8 mouse cellular contexts compared by ENCODE assay signal in genomic region chr19:6869355-6869754, GRCm38 (mm10). TPM values are rescaled to one million over a fixed set of nuclear protein-coding genes. Genes with fewer than 3 reads are reported as not detected.
DNase-seq lines count a peak whose midpoint lies in the region; ATAC-seq lines count a peak whose summit lies in the region.

No protein-coding gene starts in this region.

- no peak overlapping the region; the same call in 1 of the 2 replicates for H3K9ac ChIP-seq in embryonic facial prominence, embryonic 14.5 days (ENCODE audit: low read depth, low read length)
- 0 out of 2 replicates have a peak overlapping the region, but pooled peaks have one; percentile 16 for H3K9ac ChIP-seq in lung, embryonic 15.5 days

- peak overlapping the region; percentile 10; the same call in 1 of the 2 replicates for H3K4me3 ChIP-seq in embryonic facial prominence, embryonic 14.5 days (ENCODE audit: low read depth, low read length)
- H3K4me3 ChIP-seq in lung, embryonic 15.5 days: peak overlapping the region; percentile 19

- H3K27me3 ChIP-seq in embryonic facial prominence, embryonic 14.5 days (replicated peaks; ENCODE audit: control insufficient read depth, insufficient read depth, low read length): no peaks in the 10 kb centered on the region
- H3K27me3 ChIP-seq in lung, embryonic 15.5 days: no peaks in the 10 kb centered on the region
- H3K27me3 ChIP-seq in splenic B cell, adult 2 months (ENCODE audit: control insufficient read depth, insufficient read depth, low read length, poor library complexity, severe bottlenecking): no peaks in the 10 kb centered on the region

- 3% methylated on average over 5 of the region's 5 CpGs for WGBS in embryonic facial prominence, embryonic 14.5 days
- WGBS in lung, embryonic 15.5 days: 1% methylated on average over 5 of the region's 5 CpGs

- peak overlapping the region; percentile 40 for H3K4me2 ChIP-seq in embryonic facial prominence, embryonic 14.5 days (ENCODE audit: low read depth, low read length)
- H3K4me2 ChIP-seq in lung, embryonic 15.5 days: peak overlapping the region; percentile 50

- DNase-seq in urinary bladder, adult 18-20 months (ENCODE audit: low spot score in 2 of 2): peak; percentile 35 to 47
- DNase-seq in urinary bladder, postnatal 10 days (ENCODE audit: low spot score): no peak
- peak; percentile 53 for DNase-seq in embryonic facial prominence, embryonic 14.5 days (ENCODE audit: low spot score)
- peak; percentile 67 for DNase-seq in kidney, adult 18-20 months
- peak; percentile 59 for DNase-seq in splenic B cell, adult 2 months (ENCODE audit: low read depth, low spot score)
- DNase-seq in left cerebral cortex, adult 8-10 months (ENCODE audit: low spot score in 2 of 2): no peak

- no peaks in the 10 kb centered on the region for H3K36me3 ChIP-seq in embryonic facial prominence, embryonic 14.5 days (ENCODE audit: control insufficient read depth, insufficient read depth, low read length)
- no peaks in the 10 kb centered on the region for H3K36me3 ChIP-seq in lung, embryonic 15.5 days
- no peaks in the 10 kb centered on the region for H3K36me3 ChIP-seq in splenic B cell, adult 2 months (ENCODE audit: control insufficient read depth, insufficient read depth, low read length, poor library complexity, severe bottlenecking)

- 0 out of 2 replicates have a peak, but pooled peaks cover 4% of the 10 kb centered on the region for H3K4me1 ChIP-seq in embryonic facial prominence, embryonic 14.5 days (ENCODE audit: control insufficient read depth, insufficient read depth, low read length)
- peaks cover 4% of the 10 kb centered on the region; the same call in 1 of the 2 replicates for H3K4me1 ChIP-seq in lung, embryonic 15.5 days

- no peaks in the 10 kb centered on the region for H3K9me3 ChIP-seq in embryonic facial prominence, embryonic 14.5 days (ENCODE audit: control insufficient read depth, low read length)
- no peaks in the 10 kb centered on the region for H3K9me3 ChIP-seq in lung, embryonic 15.5 days

- H3K27ac ChIP-seq in embryonic facial prominence, embryonic 14.5 days (replicated peaks; ENCODE audit: low read depth, low read length): no peak overlapping the region
- peak overlapping the region; percentile 41 for H3K27ac ChIP-seq in lung, embryonic 15.5 days

- ATAC-seq in embryonic facial prominence, embryonic 14.5 days (ENCODE audit: low read depth): no peak
- peak; percentile 70; the same call in 1 of the 2 replicates for ATAC-seq in lung, embryonic 15.5 days (ENCODE audit: borderline replicate concordance, extremely low read depth, low FRiP score, low TSS enrichment)
- no peak for ATAC-seq in cerebellum, adult (ENCODE audit: insufficient number of reproducible peaks, low FRiP score, low TSS enrichment)

RNA-seq across cellular contexts. Expression of gene Ccdc88b, which starts 11.3 kb away (rescaled TPM):
- polyA plus RNA-seq in embryonic facial prominence, embryonic 14.5 days (2014; fragmentation: Nextera tagmentation; extraction: Ambion mirVana): 1.2 and 1.3 TPM in 2 replicates
- 1.3 and 1.7 TPM in 2 replicates for polyA plus RNA-seq in lung, embryonic 15.5 days (2015; fragmentation: Nextera tagmentation; extraction: Ambion mirVana)
- 1 to 10 TPM; 4.6 to 6.3 (median 5.8) TPM for total RNA-seq in left cerebral cortex, adult 8-10 months (2022)

RNA-seq across cellular contexts. Expression of gene Rps6ka4, which starts 28.9 kb away (rescaled TPM):
- 27.1 and 27.9 TPM in 2 replicates for polyA plus RNA-seq in embryonic facial prominence, embryonic 14.5 days (2014; fragmentation: Nextera tagmentation; extraction: Ambion mirVana)
- 33.4 and 36.1 TPM in 2 replicates for polyA plus RNA-seq in lung, embryonic 15.5 days (2015; fragmentation: Nextera tagmentation; extraction: Ambion mirVana)
- 10 to 100 TPM; 41.9 to 59.0 (median 49.0) TPM for total RNA-seq in left cerebral cortex, adult 8-10 months (2022)

RNA-seq across cellular contexts. Expression of gene Trmt112, which starts 40.1 kb away (rescaled TPM):
- 137 and 143 TPM in 2 replicates for polyA plus RNA-seq in embryonic facial prominence, embryonic 14.5 days (2014; fragmentation: Nextera tagmentation; extraction: Ambion mirVana)
- polyA plus RNA-seq in lung, embryonic 15.5 days (2015; fragmentation: Nextera tagmentation; extraction: Ambion mirVana): 137 and 153 TPM in 2 replicates
- total RNA-seq in left cerebral cortex, adult 8-10 months (2022): 10 to 100 TPM; 35.0 to 55.2 (median 44.9) TPM

RNA-seq across cellular contexts. Expression of gene Prdx5, which starts 40.6 kb away (rescaled TPM):
- polyA plus RNA-seq in embryonic facial prominence, embryonic 14.5 days (2014; fragmentation: Nextera tagmentation; extraction: Ambion mirVana): 218 and 243 TPM in 2 replicates
- polyA plus RNA-seq in lung, embryonic 15.5 days (2015; fragmentation: Nextera tagmentation; extraction: Ambion mirVana): 245 and 260 TPM in 2 replicates
- 100 to 1,000 TPM; 294 to 374 (median 338) TPM for total RNA-seq in left cerebral cortex, adult 8-10 months (2022)

RNA-seq across cellular contexts. Expression of gene Esrra, which starts 52.3 kb away (rescaled TPM):
- 4.7 and 4.8 TPM in 2 replicates for polyA plus RNA-seq in embryonic facial prominence, embryonic 14.5 days (2014; fragmentation: Nextera tagmentation; extraction: Ambion mirVana)
- 9.3 and 9.5 TPM in 2 replicates for polyA plus RNA-seq in lung, embryonic 15.5 days (2015; fragmentation: Nextera tagmentation; extraction: Ambion mirVana)
- total RNA-seq in left cerebral cortex, adult 8-10 months (2022): 10 to 100 TPM; 60.5 to 66.0 (median 63.4) TPM

Comparison
In these comparisons a context has a peak if more than half of its experiments do, and no peak if none do; other contexts are left out.
1. DNase-seq: peak in urinary bladder, adult 18-20 months (2 of 2), embryonic facial prominence, embryonic 14.5 days (single experiment), kidney, adult 18-20 months (single experiment) and splenic B cell, adult 2 months (single experiment); none in urinary bladder, postnatal 10 days (single experiment) and left cerebral cortex, adult 8-10 months (0 of 2).